Mouse (Mus musculus): Measurements from ENCODE around the gene Masp1. TPM values are rescaled to one million over a fixed set of nuclear protein-coding genes. Genes with fewer than 3 reads are reported as not detected.

Gene Masp1
- total RNA-seq, 2 experiments from 2014 or later: not detected

DNA sequence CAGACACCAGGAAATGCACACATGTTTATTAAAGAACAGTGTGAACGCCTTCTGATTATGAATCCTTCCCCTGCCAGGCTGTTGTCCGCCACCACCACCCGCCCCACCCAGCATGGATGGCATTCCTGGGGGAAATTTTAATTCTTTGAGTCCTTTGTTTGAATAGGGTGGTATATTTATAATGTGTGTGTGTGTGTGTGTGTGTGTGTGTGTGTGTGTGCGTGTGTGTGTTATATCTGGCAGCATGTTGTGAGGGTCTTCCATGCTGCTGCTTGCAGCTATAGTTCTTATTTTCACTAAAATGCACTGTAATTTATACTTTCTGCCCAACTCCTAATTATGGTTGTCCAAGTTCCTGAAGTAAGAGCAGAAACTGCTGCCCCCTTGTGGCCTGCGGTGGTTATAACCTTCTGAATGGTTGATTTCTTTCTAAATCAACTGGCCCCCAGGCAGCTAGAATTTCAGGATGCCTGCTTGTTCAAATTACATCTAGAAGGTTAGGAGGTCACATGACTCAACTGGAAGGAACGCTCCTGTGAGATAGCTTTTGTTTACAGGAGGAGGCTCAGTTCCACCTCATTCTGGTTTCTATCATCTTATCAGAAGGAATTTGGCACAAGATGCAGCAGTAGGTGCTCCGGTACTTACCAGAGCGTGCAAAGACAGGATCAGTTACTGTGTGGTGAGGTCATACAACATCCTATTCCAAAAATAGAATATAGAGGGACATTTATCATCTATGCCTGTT, 117.4 kb downstream of the Masp1 start:
- ATAC-seq (ENCODE audit: poor library complexity, severe bottlenecking): peak; percentile 69

GRCm38 (mm10) chr16:23401959-23402358, 118.7 kb downstream of the Masp1 start:
- ATAC-seq (ENCODE audit: poor library complexity, severe bottlenecking): no peak

GRCm38 (mm10) chr16:23401463-23401862, 119.2 kb downstream of the Masp1 start:
- no peak for ATAC-seq (ENCODE audit: poor library complexity, severe bottlenecking)

Other genes with a start within 250 kb of the Masp1 start
- not detected in 2 replicates for gene Rtp1, start 91.7 kb downstream of the Masp1 start, total RNA-seq (2015)
- gene Rtp1, start 91.7 kb downstream of the Masp1 start, total RNA-seq (2017): not detected in 2 replicates
- gene Rtp4, start 524 bp downstream of the Masp1 start, total RNA-seq (2015): 31.7 and 42.7 TPM in 2 replicates
- 25.1 and 25.3 TPM in 2 replicates for gene Rtp4, start 524 bp downstream of the Masp1 start, total RNA-seq (2017)